Mouse (Mus musculus) liver, embryonic 14.5 days (tissue): Measurements from ENCODE around the gene Shcbp1.

Source experiments
- CTCF ChIP-seq: IDR thresholded peaks from 2 replicates; pipeline ENCODE4 v1.5.1; 2016; ENCODE audit warnings: antibody characterized with exemption, low read depth, control low read depth
- EP300 ChIP-seq: IDR thresholded peaks from 2 replicates; pipeline ENCODE4 v1.6.1; 2016; ENCODE audit warnings: antibody characterized with exemption, low read depth

GRCm38 (mm10) chr8:4730942-4731341, 48.4 kb downstream of the Shcbp1 start:
- no peak for TF ChIP-seq EP300
- peak; percentile 65 for TF ChIP-seq CTCF
